Mouse (Mus musculus): ENCODE measurements at regions not wholly inside any gene's neighbourhood (a gene's known extent, or its start where the extent isn't known, plus 50 kb on each side); places are given as distances from the start of the nearest gene placed in this dataset.

- ATAC-seq (ENCODE audit: low FRiP score, low TSS enrichment) (no peak), DNase-seq (ENCODE audit: low spot score) (no peak)
- TF ChIP-seq CTCF (IDR thresholded peaks at IDR 0.05; ENCODE audit: low read depth): no peak
- no peak for TF ChIP-seq EP300 (optimal IDR thresholded peaks at IDR 0.05)
- no peak overlapping the region for H3K9ac ChIP-seq (ENCODE audit: low read length)
- H3K9me3 ChIP-seq (ENCODE audit: control insufficient read depth, low read length): no peaks in the 10 kb centered on the region
- no peak overlapping the region for H3K4me3 ChIP-seq (ENCODE audit: low read depth, low read length)
- no peak overlapping the region for H3K4me2 ChIP-seq (replicated peaks; ENCODE audit: low read depth)
- no peaks in the 10 kb centered on the region for H3K27me3 ChIP-seq (ENCODE audit: control insufficient read depth, insufficient read depth, low read length)
- H3K36me3 ChIP-seq (ENCODE audit: control insufficient read depth, insufficient read depth, low read length): no peaks in the 10 kb centered on the region
- no peaks in the 10 kb centered on the region for H3K4me1 ChIP-seq (replicated peaks; ENCODE audit: control insufficient read depth, insufficient read depth)
- 97% methylated on average over 3 of the region's 3 CpGs for WGBS
- H3K27ac ChIP-seq (replicated peaks): no peak overlapping the region
Observed at GRCm38 (mm10) chr8:34476146-34476820, 364.7 kb upstream of the Gm10131 start.

GRCm38 (mm10) chr8:34474593-34474992 lies 363.1 kb upstream of the Gm10131 start:
- no peak overlapping the region for H3K4me2 ChIP-seq (replicated peaks; ENCODE audit: low read depth)
- no peak for TF ChIP-seq EP300 (optimal IDR thresholded peaks at IDR 0.05)
- DNase-seq (ENCODE audit: low spot score) (peak; percentile 59), ATAC-seq (ENCODE audit: low FRiP score, low TSS enrichment) (peak; percentile 73)
- no peaks in the 10 kb centered on the region for H3K9me3 ChIP-seq (ENCODE audit: control insufficient read depth, low read length)
- no peaks in the 10 kb centered on the region for H3K27me3 ChIP-seq (ENCODE audit: control insufficient read depth, insufficient read depth, low read length)
- H3K9ac ChIP-seq (ENCODE audit: low read length): no peak overlapping the region
- no peaks in the 10 kb centered on the region for H3K36me3 ChIP-seq (ENCODE audit: control insufficient read depth, insufficient read depth, low read length)
- no peaks in the 10 kb centered on the region for H3K4me1 ChIP-seq (replicated peaks; ENCODE audit: control insufficient read depth, insufficient read depth)
- WGBS: 39% methylated on average over 7 of the region's 7 CpGs
- H3K4me3 ChIP-seq (ENCODE audit: low read depth, low read length): no peak overlapping the region
- no peak overlapping the region for H3K27ac ChIP-seq (replicated peaks)

GRCm38 (mm10) chr8:34473769-34474168 lies 362.2 kb upstream of the Gm10131 start:
- Histone ChIP-seq H3K4me2 (replicated peaks; ENCODE audit: low read depth) (no peak overlapping the region), H3K27me3 (ENCODE audit: control insufficient read depth, insufficient read depth, low read length) (no peaks in the 10 kb centered on the region), H3K4me1 (replicated peaks; ENCODE audit: control insufficient read depth, insufficient read depth) (no peaks in the 10 kb centered on the region), H3K27ac (replicated peaks) (no peak overlapping the region), H3K9me3 (ENCODE audit: control insufficient read depth, low read length) (no peaks in the 10 kb centered on the region), H3K36me3 (ENCODE audit: control insufficient read depth, insufficient read depth, low read length) (no peaks in the 10 kb centered on the region), H3K9ac (ENCODE audit: low read length) (no peak overlapping the region), H3K4me3 (ENCODE audit: low read depth, low read length) (no peak overlapping the region)
- ATAC-seq (ENCODE audit: low FRiP score, low TSS enrichment) (no peak), DNase-seq (ENCODE audit: low spot score) (no peak)
- TF ChIP-seq CTCF (IDR thresholded peaks at IDR 0.05; ENCODE audit: low read depth) (no peak), EP300 (optimal IDR thresholded peaks at IDR 0.05) (no peak)
- WGBS: 58% methylated on average over 10 of the region's 10 CpGs

GRCm38 (mm10) chr8:34473301-34473700 lies 361.8 kb upstream of the Gm10131 start:
- H3K4me2 ChIP-seq (replicated peaks; ENCODE audit: low read depth): no peak overlapping the region
- no peak for ATAC-seq (ENCODE audit: low FRiP score, low TSS enrichment)

GRCm38 (mm10) chr8:34472846-34473245 lies 361.3 kb upstream of the Gm10131 start:
- Histone ChIP-seq H3K9ac (ENCODE audit: low read length) (no peak overlapping the region), H3K27me3 (ENCODE audit: control insufficient read depth, insufficient read depth, low read length) (no peaks in the 10 kb centered on the region), H3K36me3 (ENCODE audit: control insufficient read depth, insufficient read depth, low read length) (no peaks in the 10 kb centered on the region), H3K4me1 (replicated peaks; ENCODE audit: control insufficient read depth, insufficient read depth) (no peaks in the 10 kb centered on the region), H3K4me2 (replicated peaks; ENCODE audit: low read depth) (no peak overlapping the region), H3K9me3 (ENCODE audit: control insufficient read depth, low read length) (no peaks in the 10 kb centered on the region), H3K27ac (replicated peaks) (no peak overlapping the region), H3K4me3 (ENCODE audit: low read depth, low read length) (no peak overlapping the region)
- WGBS: 26% methylated on average over 6 of the region's 6 CpGs
- ATAC-seq (ENCODE audit: low FRiP score, low TSS enrichment): peak; percentile 68
- DNase-seq (ENCODE audit: low spot score): peak; percentile 51
- TF ChIP-seq EP300 (optimal IDR thresholded peaks at IDR 0.05) (no peak), CTCF (IDR thresholded peaks at IDR 0.05; ENCODE audit: low read depth) (no peak)

More at GRCm38 (mm10) chr8:34473301-34473700, 361.8 kb upstream of the Gm10131 start:
- Histone ChIP-seq H3K27me3 (ENCODE audit: control insufficient read depth, insufficient read depth, low read length) (no peaks in the 10 kb centered on the region), H3K36me3 (ENCODE audit: control insufficient read depth, insufficient read depth, low read length) (no peaks in the 10 kb centered on the region), H3K4me1 (replicated peaks; ENCODE audit: control insufficient read depth, insufficient read depth) (no peaks in the 10 kb centered on the region), H3K9me3 (ENCODE audit: control insufficient read depth, low read length) (no peaks in the 10 kb centered on the region), H3K27ac (replicated peaks) (no peak overlapping the region), H3K4me3 (ENCODE audit: low read depth, low read length) (no peak overlapping the region), H3K9ac (ENCODE audit: low read length) (no peak overlapping the region)
- no peak for DNase-seq (ENCODE audit: low spot score)
- 76% methylated on average over 1 of the region's 1 CpGs for WGBS
- no peak for TF ChIP-seq CTCF (IDR thresholded peaks at IDR 0.05; ENCODE audit: low read depth)
- TF ChIP-seq EP300 (optimal IDR thresholded peaks at IDR 0.05): no peak

- DNase-seq (ENCODE audit: low spot score) (no peak), ATAC-seq (ENCODE audit: low FRiP score, low TSS enrichment) (no peak)
- no peak for TF ChIP-seq EP300 (optimal IDR thresholded peaks at IDR 0.05)
- TF ChIP-seq CTCF (IDR thresholded peaks at IDR 0.05; ENCODE audit: low read depth): no peak
- Histone ChIP-seq H3K36me3 (ENCODE audit: control insufficient read depth, insufficient read depth, low read length) (no peaks in the 10 kb centered on the region), H3K4me3 (ENCODE audit: low read depth, low read length) (no peak overlapping the region), H3K27me3 (ENCODE audit: control insufficient read depth, insufficient read depth, low read length) (no peaks in the 10 kb centered on the region), H3K9ac (ENCODE audit: low read length) (no peak overlapping the region), H3K9me3 (ENCODE audit: control insufficient read depth, low read length) (no peaks in the 10 kb centered on the region), H3K27ac (replicated peaks) (no peak overlapping the region), H3K4me2 (replicated peaks; ENCODE audit: low read depth) (no peak overlapping the region), H3K4me1 (replicated peaks; ENCODE audit: control insufficient read depth, insufficient read depth) (no peaks in the 10 kb centered on the region)
- 30% methylated on average over 8 of the region's 8 CpGs for WGBS
Observed at GRCm38 (mm10) chr8:34472434-34472833, 360.9 kb upstream of the Gm10131 start.

Measured in stomach, postnatal 0 days (tissue).